Mouse (Mus musculus) limb, embryonic 14.5 days (tissue): Measurements from ENCODE around the gene Frrs1. TPM values are rescaled to one million over a fixed set of nuclear protein-coding genes. Genes with fewer than 3 reads are reported as not detected.

Experiments
- ATAC-seq: fragments of 200-750 bp; cut with Nextera tagmentation; 2 replicates; pipeline ENCODE4 v1.8.0; 2017; ENCODE audit warnings: low read depth, moderate number of reproducible peaks, moderate TSS enrichment; ENCODE audit not compliant: low FRiP score
- DNase-seq: peaks from one replicate; pipeline ENCODE4 v3.0.0-alpha.2; 2015; ENCODE audit warnings: low spot score
- H3K27ac ChIP-seq: fragments of 300-500 bp; sonication (generic); replicated peaks from 2 replicates; pipeline ENCODE4 v1.5.1; 2014; ENCODE audit warnings: low read depth, mild to moderate bottlenecking, low read length, moderate library complexity, mixed read lengths
- H3K27me3 ChIP-seq: fragments of 300-500 bp; sonication (generic); 2 replicates; pipeline ENCODE4 v1.6.1; 2014; ENCODE audit warnings: low read length, mixed read lengths; ENCODE audit not compliant: control insufficient read depth, insufficient read depth
- H3K36me3 ChIP-seq: fragments of 300-500 bp; sonication (generic); 2 replicates; pipeline ENCODE4 v1.6.1; 2014; ENCODE audit warnings: mild to moderate bottlenecking, low read length, moderate library complexity, mixed read lengths; ENCODE audit not compliant: control insufficient read depth, insufficient read depth
- H3K4me1 ChIP-seq: fragments of 300-500 bp; sonication (generic); 2 replicates; pipeline ENCODE4 v1.6.1; 2014; ENCODE audit warnings: antibody characterized with exemption, low read length, mixed read lengths; ENCODE audit not compliant: control insufficient read depth, insufficient read depth
- H3K4me2 ChIP-seq: fragments of 300-500 bp; sonication (generic); replicated peaks from 2 replicates; pipeline ENCODE4 v1.6.1; 2014; ENCODE audit warnings: low read depth, mild to moderate bottlenecking, low read length, moderate library complexity; ENCODE audit not compliant: severe bottlenecking
- H3K4me3 ChIP-seq: fragments of 300-500 bp; sonication (generic); replicated peaks from 2 replicates; pipeline ENCODE4 v1.5.1; 2014; ENCODE audit warnings: low read length
- H3K9ac ChIP-seq: fragments of 300-500 bp; sonication (generic); 2 replicates; pipeline ENCODE4 v1.6.1; 2014; ENCODE audit warnings: mild to moderate bottlenecking, low read depth, low read length, moderate library complexity; ENCODE audit not compliant: severe bottlenecking
- H3K9me3 ChIP-seq: fragments of 300-500 bp; sonication (generic); 2 replicates; pipeline ENCODE4 v1.6.1; 2016; ENCODE audit warnings: low read length; ENCODE audit not compliant: control insufficient read depth
- POLR2A ChIP-seq: fragments of 200-500 bp; IDR thresholded peaks from 2 replicates; pipeline ENCODE4 v1.8.0; 2012; ENCODE audit warnings: inconsistent platforms, mild to moderate bottlenecking, moderate library complexity, borderline replicate concordance; ENCODE audit not compliant: insufficient read depth, insufficient read length; ENCODE audit errors: extremely low read depth
- WGBS: fragments of 180-500 bp; shearing (Covaris S2); extraction: QIAGEN DNeasy Blood & Tissue Kit; methylation state at CpG from one replicate; pipeline ENCODE4 v1.1.7; 2014; 5-methylcytosine and 5-hydroxymethylcytosine counted together
- polyA plus RNA-seq, 2 experiments: library from polyadenylated mRNA; depleted of rRNA in 1 of 2; stranded (reverse) in 1 of 2; unstranded in 1 of 2; fragments of >200 nt; fragmentation: Nextera tagmentation in 1 of 2; extraction: Ambion mirVana in 1 of 2; gene quantifications; 2 replicates each; pipeline versions ENCODE4 v1.2.1 to v1.2.3; 2012 to 2014

The Frrs1 gene
- polyA plus RNA-seq, 2 experiments: 6.4 to 12.4 TPM

DNA sequence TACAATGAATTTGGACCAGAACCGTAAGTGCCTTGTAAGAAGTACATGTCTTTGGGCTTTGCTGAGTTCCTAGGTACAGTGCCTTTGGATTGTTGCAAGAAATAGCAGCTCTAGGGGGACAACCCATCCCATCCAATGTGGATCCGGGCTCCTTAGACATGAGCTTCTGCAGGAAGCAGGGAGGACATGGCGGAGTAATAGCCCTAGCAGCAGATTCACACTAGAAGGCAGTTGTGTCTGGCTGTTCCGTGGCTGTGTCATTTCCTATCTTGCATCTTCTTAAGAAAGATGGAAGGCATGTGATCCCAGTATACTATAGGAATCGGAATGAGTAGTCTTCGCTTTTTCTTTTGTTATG is 32.9 kb downstream of the Frrs1 start:
- Histone ChIP-seq H3K9ac (no peak overlapping the region), H3K9me3 (no peaks in the 10 kb centered on the region), H3K4me2 (no peak overlapping the region), H3K27ac (no peak overlapping the region), H3K4me1 (no peaks in the 10 kb centered on the region), H3K36me3 (no peaks in the 10 kb centered on the region), H3K27me3 (no peaks in the 10 kb centered on the region), H3K4me3 (no peak overlapping the region)
- WGBS: 92% methylated on average over 6 of the region's 6 CpGs
- ATAC-seq: no peak
- DNase-seq: no peak
- TF ChIP-seq POLR2A: no peak

DNA sequence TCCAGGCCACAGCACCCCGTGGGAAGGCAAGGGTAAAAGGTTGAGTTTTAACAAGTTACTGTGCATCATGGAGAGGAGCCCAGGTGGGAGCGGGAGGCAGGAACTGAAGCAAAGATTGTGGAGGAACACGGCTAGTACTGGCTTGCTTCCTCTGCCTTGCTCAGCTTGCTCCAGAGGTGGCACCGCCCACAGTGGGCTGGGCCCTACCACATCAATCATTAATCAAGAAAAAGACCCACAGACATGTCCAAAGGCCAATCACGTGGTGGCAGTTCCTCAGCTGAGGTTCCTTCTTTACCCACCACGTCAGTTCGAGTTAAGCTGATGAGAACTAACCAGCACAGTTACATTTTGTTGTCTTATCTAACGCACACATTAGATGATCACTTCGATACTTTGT is 33.6 kb downstream of the Frrs1 start:
- Histone ChIP-seq H3K27me3 (no peaks in the 10 kb centered on the region), H3K36me3 (no peaks in the 10 kb centered on the region), H3K4me3 (no peak overlapping the region), H3K27ac (no peak overlapping the region), H3K4me1 (no peaks in the 10 kb centered on the region), H3K9ac (no peak overlapping the region), H3K9me3 (no peaks in the 10 kb centered on the region), H3K4me2 (no peak overlapping the region)
- 73% methylated on average over 9 of the region's 9 CpGs for WGBS
- ATAC-seq (no peak), DNase-seq (no peak)
- no peak for TF ChIP-seq POLR2A

DNA sequence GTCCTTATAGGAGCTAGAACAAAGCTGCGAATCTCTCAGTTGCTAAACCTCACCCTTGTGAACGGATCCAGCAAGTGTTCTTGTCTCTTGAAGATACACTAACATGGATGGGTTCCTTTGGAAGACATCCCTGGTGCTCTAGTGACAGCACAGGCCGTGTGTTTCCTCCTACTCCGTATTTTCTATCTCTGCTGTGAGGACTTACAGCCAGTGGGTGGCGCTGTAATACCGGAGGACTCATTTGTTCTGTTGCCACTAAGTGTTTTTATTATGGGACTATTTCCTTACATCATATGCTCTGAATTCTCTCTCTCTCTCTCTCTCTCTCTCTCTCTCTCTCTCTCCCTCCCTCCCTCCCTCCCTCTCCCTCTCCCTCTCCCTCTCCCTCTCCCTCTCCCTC is 44.9 kb downstream of the Frrs1 start:
- DNase-seq: peak; percentile 57
- ATAC-seq: peak; percentile 54; the same call in 1 of the 2 replicates
- no peak for TF ChIP-seq POLR2A
- no peaks in the 10 kb centered on the region for H3K4me1 ChIP-seq
- WGBS: 27% methylated on average over 6 of the region's 6 CpGs
- H3K27ac ChIP-seq: no peak overlapping the region
- no peak overlapping the region for H3K4me2 ChIP-seq
- no peak overlapping the region for H3K9ac ChIP-seq
- H3K9me3 ChIP-seq: no peaks in the 10 kb centered on the region
- no peaks in the 10 kb centered on the region for H3K27me3 ChIP-seq
- H3K36me3 ChIP-seq: no peaks in the 10 kb centered on the region
- no peak overlapping the region for H3K4me3 ChIP-seq

DNA sequence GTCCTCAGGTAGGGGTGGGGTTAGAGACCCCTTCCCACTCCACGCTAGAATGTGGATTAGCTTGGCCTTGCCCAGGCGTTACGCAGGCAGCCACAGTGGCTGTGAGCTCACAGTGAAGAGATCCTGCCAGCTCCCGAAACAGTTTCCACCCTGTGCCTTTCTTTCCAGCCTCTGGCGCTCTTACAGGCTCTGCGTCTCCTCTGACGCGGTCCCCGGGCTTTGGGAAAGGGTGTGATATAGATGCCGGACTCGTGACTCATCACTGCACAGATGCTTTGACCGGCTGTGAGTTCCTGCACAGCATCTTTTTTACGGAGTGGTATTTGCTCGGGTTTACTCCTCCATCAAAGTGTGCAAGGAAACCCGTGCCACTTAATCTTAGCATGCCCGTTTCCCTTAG is 46.6 kb downstream of the Frrs1 start:
- Histone ChIP-seq H3K4me2 (no peak overlapping the region), H3K27ac (no peak overlapping the region), H3K9ac (no peak overlapping the region), H3K4me1 (no peaks in the 10 kb centered on the region), H3K9me3 (no peaks in the 10 kb centered on the region), H3K27me3 (no peaks in the 10 kb centered on the region), H3K36me3 (no peaks in the 10 kb centered on the region), H3K4me3 (no peak overlapping the region)
- 56% methylated on average over 16 of the region's 16 CpGs for WGBS
- DNase-seq: peak; percentile 21
- 0 out of 2 replicates have a peak, but pooled peaks have one; percentile 34 for ATAC-seq
- TF ChIP-seq POLR2A: no peak

DNA sequence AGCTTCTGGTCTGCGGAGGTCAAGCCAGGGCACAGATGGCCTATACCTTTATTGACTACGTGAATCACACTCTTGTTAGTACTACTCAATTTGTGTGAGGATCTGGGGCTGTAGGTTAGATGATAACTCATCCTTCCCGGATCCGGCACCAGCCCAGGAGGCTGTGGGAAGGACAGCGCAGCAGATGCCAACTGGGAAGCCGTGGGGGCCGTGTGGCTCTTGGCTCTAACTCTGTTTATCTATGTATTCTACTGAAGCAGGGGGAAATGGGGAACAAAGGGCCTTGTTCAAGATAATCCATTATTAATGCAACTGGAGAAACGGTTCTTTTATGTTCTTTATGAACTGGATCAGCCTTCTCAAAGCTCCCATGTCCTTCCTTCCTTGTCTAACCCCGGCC is 47.3 kb downstream of the Frrs1 start:
- 84% methylated on average over 9 of the region's 9 CpGs for WGBS
- Histone ChIP-seq H3K27ac (no peak overlapping the region), H3K4me3 (no peak overlapping the region), H3K4me1 (no peaks in the 10 kb centered on the region), H3K9me3 (no peaks in the 10 kb centered on the region), H3K36me3 (no peaks in the 10 kb centered on the region), H3K4me2 (no peak overlapping the region), H3K9ac (no peak overlapping the region), H3K27me3 (no peaks in the 10 kb centered on the region)
- TF ChIP-seq POLR2A: no peak
- DNase-seq (no peak), ATAC-seq (no peak)

DNA sequence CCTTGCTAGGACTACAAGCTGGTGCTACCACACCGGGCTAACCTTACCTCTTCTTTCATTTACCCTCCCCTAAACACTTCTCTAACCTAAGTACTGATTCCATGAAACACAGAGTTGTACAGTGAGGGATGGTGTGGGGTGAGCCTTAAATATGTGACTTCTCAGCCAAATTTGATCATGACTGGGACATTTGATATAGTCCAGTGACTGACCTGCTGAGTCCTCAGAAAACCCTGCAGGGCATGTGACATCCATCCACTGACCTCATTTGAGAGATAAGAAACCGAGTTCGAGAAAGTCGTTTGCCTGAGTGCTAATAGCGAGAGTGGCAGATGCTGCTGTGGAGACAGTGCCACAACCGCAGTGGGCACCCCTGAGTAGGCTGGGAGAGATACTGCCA is 55.1 kb downstream of the Frrs1 start:
- no peaks in the 10 kb centered on the region for H3K36me3 ChIP-seq
- DNase-seq: no peak
- 84% methylated on average over 6 of the region's 6 CpGs for WGBS
- no peak overlapping the region for H3K9ac ChIP-seq
- no peaks in the 10 kb centered on the region for H3K9me3 ChIP-seq
- no peak overlapping the region for H3K4me3 ChIP-seq
- H3K4me1 ChIP-seq: no peaks in the 10 kb centered on the region
- H3K27me3 ChIP-seq: no peaks in the 10 kb centered on the region
- TF ChIP-seq POLR2A: no peak
- ATAC-seq: no peak
- no peak overlapping the region for H3K4me2 ChIP-seq
- no peak overlapping the region for H3K27ac ChIP-seq
